Mouse (Mus musculus): ENCODE measurements around the gene S100a6.

The S100a6 gene

DNA sequence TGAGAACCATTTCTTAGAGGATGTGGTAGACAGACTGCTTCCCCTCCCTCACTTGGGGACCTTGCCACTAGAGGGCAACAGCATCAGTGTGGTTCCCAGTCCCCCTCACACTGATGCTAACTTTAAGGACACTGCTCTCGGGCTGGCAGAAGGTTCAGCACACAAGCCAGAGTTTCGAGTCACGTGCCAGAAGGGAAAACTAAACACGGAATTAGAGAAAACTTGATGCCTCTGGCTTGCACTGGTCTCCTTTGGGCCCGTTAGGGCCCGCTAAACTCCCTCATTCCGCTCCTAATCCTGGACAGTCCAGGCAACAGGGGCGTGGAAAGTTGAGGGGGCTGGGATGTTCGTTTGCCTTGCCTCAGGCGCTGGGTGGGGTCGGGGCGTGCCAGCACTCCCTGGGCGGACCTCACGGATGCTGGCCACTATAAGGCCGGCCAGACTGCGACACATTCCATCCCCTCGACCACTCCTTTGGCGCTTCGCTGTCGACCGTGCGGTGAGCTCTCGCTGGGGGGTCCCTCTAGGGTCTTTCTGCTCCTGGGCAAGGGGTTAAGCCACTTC lies at the start of gene S100a6:
S100a6 (plus strand) TSS at position 155 of the 564 bp plus-strand sequence.
- peak; percentile 76 for DNase-seq (ENCODE audit: low spot score)

DNA sequence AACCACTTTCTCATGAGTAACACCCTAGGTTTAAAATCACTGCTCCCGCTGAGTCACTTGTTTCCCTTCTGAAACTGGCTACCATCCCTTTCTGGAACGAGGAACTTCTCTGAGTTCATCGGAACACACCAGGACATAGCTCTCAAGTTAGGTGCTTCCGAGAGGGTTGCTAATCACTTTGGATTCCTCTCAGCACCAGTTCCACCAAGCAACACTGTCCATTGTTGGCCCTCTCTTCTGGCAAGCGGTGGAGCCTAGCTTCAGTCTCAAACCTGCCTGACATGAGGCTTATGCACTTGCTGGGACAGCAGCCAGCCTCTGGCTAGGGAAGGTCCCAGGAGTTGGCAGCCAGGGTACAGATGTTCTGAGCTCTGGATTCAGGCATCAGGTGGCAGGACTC lies 38.0 kb upstream of the S100a6 start:
- no peak for DNase-seq (ENCODE audit: low spot score)

DNA sequence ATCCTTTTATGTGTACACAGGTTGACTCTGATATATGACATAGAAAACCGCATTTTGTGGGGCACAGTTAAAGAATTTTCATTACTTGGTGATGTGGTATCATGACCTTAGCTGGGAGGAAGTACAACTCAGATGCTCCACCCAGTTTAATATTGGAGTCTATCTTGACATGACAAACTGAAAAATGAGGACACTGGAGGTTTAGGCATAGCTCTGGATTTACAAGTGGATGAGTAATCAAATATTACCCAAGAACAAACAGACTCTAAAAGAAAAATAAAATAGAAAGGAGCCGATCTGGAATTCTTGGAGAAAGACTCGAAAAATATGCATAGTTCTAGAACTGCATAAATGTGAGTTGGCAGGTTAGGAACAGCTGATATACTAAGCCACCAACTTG lies 37.4 kb upstream of the S100a6 start:
- no peak for DNase-seq (ENCODE audit: low spot score)

DNA sequence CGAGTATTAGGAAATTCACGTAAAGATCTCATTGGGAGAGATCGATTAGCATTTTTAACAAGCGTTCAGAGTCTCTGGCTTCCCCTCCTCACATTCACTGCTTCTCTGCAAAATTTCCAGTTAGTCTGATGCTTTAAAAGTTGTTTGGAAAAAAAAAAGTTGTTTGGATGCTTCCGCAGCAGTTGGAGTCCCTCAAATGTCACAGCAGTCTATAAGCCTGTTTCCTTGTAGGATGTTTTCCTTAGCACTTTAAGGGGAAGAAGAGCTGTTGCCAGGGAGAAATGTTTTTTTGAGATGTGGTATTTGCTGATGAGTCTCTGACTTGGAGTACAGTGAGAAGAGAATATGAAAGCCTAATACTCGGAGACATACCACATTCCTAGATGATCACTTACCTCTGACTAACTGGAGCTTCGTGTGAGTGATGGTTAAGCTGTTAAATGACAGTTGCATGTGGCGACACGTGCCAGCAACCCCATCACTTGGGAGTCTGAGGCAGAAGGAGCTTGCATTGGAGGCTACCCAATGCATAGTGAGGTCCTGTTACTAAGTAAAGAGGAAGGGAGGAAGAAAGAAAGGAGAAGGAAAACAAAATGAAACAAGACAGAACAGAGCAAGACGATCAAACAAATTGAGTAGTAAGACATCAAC lies 36.2 kb upstream of the S100a6 start:
- no peak for DNase-seq (ENCODE audit: low spot score)

DNA sequence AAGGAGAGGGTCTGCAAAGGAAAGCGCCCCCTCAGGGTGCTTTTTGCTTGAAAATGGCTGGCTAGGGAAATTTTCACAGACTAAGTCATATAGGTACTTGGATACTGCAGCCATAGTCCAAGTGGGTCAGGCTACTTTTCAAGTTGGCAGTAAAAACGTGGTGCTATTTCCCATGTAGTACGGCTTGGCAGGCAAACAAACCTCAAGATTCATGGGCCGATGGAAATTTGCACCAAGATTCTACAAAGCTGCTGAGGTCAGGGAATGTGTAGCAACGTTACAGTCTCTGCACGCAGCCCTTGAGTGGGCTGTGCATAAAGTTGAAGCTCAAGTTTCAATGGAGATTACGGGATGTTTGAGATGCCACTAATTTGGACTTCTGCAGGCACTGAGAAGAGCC lies 33.2 kb upstream of the S100a6 start:
- DNase-seq (ENCODE audit: low spot score) = no peak

DNA sequence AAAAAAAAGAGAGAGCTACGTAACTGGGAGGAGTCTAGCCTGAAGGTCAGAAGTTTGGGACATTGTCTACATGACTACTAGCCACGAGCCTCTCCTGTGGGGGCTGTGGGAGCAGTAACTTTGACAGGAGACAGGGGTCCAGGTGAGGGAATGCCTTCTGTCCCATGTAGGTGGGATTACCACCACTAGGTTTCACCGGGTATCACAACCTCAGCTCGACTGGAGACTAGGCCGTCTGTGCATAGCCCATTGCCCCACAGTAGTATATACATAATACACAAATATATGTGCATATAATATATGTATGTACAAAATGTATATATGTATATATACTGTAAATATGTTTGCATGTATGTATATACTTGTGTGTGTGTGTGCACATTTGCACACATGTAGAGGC lies 31.5 kb upstream of the S100a6 start:
- DNase-seq (ENCODE audit: low spot score) = no peak

DNA sequence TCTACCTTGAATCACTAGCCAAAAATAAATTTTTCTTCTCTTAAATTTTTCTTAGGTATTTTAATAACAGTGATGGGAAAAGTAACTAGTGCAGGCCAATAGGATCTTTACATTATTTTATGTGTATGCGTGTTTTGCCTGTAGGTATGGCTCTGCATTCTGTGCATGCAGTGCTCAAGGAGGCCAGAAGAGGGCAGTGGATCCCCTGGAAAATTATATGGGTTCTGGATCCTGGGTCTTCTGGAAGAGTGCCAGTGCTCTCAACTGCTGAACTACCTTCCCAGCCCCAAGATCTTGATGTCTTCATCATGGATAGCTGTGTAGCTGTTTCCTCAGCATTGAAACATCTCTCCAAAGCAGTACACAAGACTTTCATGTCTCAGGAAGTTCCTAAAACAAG lies 30.5 kb upstream of the S100a6 start:
- DNase-seq (ENCODE audit: low spot score) = no peak

DNA sequence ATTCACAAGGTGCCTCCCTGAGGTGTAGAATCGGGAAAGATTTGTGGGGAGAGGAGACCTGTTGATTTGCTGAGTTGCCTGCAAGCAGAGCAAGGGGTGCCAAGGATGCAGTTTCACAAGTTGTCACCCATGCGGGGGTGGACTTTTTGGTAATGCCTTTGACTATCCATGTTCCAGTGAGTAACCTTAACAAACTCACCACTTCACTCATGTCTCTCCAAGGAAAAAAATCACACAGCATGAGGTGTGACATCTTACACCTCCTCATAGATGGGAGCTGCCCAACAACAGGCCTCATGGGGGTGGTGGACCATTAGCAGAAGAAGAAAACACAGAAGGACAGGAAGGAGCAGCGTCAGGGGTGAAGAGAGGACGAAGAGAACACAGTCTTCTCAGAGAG lies 30.1 kb upstream of the S100a6 start:
- DNase-seq (ENCODE audit: low spot score) = no peak

DNA sequence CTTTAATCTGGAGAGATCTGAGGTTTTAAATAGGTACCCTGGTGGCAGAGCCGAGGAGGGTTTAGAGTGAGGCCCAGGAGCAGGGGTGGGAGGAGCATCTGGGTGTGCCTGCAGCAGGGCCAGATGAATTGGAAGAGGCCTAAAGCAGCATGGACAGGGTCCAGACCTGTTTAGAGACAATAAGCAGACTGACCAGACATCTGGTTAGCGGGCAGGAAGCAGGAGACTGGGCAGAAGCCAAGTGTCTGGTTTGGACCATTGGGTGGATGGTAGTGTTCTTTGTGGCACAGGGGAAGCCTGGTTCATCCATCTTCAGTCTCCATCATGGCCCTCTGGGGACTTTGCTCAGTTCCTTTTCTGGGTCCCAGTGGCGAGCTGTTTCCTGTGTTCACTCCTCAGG lies 28.8 kb upstream of the S100a6 start:
- no peak for DNase-seq (ENCODE audit: low spot score)

DNA sequence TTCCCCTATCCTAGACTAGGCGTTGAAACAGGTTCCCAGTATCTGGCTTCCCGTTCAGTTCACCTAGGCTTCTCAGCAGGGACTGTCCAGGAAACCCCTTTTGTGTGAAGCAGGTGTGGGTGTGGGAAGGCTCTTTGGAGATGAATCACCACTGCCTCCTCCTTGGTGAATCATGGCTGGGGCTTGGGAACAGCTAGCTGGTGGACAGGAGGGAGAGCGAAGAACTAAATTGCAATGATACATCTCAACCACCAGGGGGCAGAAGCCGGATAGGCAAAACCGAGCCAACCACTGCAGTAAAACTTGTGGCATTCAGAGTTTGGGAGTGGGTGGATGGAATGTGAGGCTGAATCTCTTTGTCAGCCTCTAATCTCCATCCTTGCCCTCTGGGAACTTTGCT lies 27.1 kb upstream of the S100a6 start:
- peak; percentile 65 for DNase-seq (ENCODE audit: low spot score)

DNA sequence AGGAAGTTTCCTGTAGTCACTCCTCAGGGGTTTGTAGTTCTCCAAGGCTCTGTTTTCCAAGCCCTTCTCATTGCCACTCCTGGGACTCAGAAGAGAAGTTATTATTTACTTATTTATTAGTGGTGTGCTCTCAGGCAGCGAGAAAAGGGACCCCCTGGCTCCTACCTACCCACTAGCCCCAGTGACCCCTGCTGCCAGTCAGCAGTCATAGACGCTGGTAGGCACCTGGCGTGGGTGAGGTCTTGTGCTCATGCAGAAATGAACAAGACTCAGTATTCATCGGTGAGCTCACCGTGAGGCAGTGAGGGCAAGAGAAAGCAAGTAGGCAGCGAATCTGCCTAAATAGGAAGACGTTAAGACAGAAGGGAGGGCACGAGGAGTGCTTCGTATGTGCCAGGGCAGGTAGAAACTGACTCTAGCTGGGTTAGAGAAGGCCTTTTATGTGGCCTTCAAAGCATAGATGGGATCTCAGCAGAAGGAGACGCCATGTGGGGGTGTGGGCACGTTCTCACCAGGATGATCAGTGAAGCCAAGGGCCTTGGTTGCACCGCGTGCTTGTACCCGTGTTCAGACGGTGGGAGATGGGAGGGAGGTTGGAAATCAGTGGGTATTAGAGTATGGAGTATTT lies 26.6 kb upstream of the S100a6 start:
- DNase-seq (ENCODE audit: low spot score) = peak; percentile 48

DNA sequence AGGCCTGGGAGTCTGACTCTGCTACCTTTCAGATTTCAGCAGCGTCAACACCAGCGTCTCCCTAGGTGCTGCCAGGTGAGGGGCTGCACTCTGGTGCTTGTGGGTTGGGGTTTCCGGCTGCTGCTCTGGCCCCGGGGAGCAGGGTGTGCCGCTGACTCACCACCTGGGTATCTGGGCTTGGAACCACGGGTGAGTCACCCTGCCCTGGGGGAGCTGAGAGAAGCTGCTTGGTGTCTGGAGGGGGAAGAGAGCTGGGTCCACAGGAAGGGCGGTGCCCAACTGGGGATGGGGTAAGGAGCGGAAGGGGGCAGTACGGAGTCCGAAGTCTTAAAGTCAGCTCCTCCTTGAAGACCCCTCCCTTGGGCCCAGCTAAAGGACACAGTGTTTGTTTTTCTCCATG lies 25.8 kb upstream of the S100a6 start:
- DNase-seq (ENCODE audit: low spot score) = peak; percentile 92

DNA sequence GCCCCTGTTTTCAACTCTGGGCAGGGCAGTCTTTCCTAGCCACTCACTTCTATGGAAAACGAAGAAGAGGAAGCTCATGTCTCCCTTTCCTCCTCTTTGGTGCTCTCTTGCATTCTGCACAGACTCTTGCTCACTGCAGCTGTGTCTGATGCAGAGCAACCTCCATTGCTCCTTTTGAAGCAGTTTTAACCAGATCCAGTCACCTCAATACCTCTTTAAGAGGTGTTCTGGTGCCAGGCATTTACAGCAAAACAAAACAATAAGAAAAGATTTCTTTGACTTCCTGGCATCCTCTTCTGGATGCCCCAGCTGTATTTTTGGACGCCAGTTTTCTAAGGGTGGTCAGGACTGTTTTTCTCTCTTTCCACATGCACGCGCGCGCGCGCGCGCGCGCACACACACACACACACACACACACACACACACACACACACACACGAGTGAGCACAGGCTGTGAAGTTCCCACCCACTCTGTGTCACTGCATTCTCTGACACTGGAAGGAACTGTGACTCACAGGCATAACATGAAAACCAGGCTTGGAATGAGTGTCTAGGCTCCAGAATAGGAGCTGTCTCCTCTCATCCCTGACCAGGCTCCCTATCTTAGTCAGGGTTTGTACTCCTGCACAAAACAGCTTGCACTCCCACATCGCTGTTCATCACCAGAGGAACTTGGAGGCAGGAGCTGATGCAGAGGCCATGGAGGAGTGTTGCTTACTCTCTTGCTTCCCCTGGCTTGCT lies 25.2 kb upstream of the S100a6 start:
- peak; percentile 31 for DNase-seq (ENCODE audit: low spot score)

DNA sequence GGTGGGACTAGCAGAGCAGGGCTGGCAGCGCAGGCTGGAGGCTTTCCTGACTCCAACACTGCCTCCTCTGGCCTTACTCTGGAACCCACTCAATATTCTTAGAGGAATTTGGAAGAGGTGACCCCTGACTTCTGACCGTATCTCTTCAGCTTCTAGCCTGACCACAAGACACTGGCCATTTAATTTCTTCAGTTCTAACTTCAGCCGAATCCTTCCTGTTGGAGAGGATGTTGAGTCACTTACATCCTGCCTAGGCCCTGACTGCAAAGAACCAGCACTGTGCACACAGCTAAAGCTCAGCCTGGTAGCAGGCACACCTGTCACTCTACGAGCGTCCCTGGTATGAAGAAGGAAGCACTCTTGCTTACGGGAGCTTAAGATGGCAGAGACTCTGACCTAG lies 23.3 kb upstream of the S100a6 start:
- peak; percentile 50 for DNase-seq (ENCODE audit: low spot score)

DNA sequence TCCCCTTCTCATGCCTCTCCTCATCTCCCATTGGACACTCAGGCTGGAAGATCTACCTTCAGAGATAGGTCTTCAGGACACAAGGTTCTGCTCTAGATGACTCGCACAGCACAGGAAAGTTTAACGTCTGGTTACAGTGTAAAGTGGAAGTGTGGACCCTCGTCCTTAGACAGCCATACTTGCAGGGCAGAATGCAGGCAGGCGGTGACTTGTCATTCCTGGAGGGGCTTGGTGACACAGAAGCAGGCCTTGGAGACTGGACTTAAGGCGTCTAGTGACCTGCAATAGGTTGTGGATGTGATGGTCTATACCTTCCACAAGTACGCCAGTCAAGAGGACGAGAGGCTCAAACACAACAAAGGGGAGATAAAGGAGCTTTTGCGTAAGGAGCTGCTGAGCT lies 22.7 kb upstream of the S100a6 start, which contains the start of gene S100a2:
S100a2 (plus strand) TSS at position 301 of the 400 bp plus-strand sequence.
- no peak for DNase-seq (ENCODE audit: low spot score)

DNA sequence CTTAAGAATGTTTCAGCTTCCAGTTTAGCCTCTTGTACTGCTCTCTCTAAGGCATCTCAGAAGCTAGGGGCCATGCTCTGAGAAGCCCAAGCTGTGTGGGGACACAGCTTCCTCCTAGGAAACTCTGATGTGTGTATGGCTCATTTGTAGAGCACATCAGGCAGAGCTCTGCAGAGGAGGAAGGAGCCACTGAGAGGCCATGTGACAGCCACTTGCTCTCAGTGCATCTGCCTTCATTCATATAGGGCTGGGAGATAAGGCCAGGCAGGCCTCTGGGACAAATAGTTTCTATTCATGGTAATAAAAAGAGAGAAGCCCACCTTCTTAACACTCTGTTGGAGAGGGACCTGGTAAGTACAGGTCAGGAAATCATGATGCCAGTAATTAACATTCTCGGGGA lies 18.2 kb upstream of the S100a6 start:
- no peak for DNase-seq (ENCODE audit: low spot score)

DNA sequence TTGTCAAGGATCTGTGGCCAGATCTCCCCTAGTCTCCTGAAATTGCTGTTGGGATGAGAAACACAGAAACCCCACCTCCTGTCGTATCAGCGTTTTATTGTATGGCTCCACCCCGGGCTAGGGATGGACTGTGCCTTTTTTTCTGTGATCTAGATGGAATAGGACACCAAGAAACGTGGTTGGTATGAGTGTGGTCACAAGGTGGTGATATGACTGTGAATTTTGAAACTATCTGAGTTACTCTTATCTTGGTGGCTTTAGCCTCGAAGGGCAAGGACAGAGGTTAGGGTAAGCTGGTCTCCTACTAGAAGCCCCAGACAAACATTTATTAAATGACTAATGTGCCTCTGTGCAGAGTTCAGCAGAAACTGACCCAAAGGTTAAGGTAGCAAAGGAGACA lies 17.1 kb upstream of the S100a6 start:
- DNase-seq (ENCODE audit: low spot score) = no peak

DNA sequence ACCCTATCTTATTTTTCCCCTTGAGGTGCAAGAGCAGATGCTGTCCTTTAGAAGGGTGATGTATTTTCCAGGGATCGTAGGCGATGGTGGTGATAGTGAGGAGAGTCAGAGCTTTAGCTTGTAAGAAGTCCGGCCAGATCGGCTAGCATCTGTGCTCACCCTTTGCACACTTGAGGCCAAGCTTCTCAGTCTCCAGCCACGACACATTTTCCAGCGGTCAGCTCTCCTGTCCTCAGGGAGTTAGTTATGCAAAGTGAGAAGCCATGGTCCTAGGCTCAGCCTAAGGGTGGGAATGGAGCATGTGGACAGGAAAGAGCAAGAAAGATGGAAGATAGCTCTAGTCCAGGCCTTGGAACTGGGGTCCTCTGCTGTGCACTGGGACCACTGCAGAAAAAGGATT lies 15.9 kb upstream of the S100a6 start:
- DNase-seq (ENCODE audit: low spot score) = no peak

DNA sequence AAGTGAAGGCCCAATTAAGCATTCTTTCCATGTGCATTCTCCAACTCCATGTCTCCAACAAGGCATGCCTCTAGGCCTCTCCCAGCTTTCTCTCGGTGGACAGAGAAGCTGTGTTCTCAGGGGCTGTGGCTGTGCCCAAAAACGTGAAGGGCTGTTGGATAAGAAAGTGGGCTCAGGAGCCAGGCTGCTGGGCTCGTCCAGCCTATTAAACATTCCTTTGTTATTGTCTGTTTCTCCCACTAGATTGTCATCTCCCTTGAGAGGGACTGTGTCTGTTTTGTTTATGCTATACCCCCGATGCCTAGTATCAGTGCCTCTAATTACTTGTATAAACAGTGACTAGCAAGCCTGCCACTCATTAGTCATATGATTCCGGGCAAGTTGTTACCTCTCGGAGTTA lies 14.9 kb upstream of the S100a6 start:
- no peak for DNase-seq (ENCODE audit: low spot score)

DNA sequence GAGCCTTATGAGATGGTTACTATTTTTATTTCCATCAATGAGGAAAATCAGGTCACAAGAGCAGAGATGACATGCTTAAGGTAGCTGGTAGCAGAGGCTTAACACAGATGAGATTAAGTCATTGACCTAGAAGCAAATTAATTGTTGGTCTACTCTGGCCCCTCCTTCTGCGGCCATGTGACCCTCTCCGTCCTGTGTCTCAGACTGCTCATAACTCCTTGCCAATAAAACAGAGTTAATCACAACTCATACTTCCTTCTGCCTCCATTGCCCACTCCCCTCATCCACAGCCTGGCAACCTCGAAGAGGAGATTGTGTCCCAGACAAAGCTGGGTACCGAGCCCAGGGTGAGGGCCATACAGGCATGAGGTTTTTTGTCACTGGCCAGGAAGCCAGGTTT lies 14.5 kb upstream of the S100a6 start:
- DNase-seq (ENCODE audit: low spot score) = no peak

DNA sequence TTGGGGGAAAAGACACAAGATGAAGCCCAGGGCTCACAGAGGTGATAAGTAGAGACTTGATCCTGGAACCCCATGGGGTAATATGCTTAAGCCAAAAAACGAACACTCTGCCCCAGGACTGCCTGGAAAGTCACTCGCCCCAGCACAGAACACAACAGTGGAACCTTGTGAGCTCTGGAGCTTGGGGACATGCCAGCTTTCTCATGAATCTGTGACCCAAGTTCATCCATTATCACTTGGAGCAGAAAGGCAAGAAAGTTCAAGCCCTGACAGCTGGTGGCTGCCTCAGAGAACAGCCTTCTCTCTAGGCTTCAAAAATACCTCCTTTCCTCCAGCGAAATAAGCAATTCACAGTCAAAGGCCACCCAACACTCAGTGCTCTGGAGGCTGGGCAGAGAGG lies 13.3 kb upstream of the S100a6 start:
- DNase-seq (ENCODE audit: low spot score) = no peak

DNA sequence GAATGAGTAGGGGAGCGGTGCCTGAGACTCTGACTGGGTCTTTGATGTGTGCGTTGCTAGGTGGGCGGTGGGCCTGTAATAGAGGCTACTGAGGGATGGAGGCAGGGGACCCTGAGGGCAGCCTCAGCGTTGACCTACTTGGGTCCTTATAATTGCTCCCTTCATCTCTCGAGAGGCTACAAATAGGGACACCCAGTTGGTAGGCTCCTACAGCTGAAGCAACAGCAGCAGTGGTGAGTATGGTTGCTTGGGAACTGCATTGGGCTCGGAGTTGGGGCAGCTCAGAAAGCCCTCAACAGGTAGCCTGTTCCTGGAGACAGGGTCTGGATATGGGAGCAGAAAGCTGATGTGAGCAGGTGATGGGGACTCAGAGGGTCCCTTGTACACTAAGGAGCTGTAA lies 12.6 kb upstream of the S100a6 start:
- DNase-seq (ENCODE audit: low spot score) = no peak
